Mouse (Mus musculus) brain, adult 2 months (tissue): Measurements from ENCODE around the gene Agl.
"Not testable (repeated sequence)": the region's sequence is repeated elsewhere in the genome, so short reads cannot be mapped to it uniquely, and the experiment has no call there.

ENCODE experiments used
- DNase-seq: peaks from one replicate; pipeline ENCODE4 v3.0.0; 2011; ENCODE audit warnings: low read depth, low spot score

Gene Agl

DNA sequence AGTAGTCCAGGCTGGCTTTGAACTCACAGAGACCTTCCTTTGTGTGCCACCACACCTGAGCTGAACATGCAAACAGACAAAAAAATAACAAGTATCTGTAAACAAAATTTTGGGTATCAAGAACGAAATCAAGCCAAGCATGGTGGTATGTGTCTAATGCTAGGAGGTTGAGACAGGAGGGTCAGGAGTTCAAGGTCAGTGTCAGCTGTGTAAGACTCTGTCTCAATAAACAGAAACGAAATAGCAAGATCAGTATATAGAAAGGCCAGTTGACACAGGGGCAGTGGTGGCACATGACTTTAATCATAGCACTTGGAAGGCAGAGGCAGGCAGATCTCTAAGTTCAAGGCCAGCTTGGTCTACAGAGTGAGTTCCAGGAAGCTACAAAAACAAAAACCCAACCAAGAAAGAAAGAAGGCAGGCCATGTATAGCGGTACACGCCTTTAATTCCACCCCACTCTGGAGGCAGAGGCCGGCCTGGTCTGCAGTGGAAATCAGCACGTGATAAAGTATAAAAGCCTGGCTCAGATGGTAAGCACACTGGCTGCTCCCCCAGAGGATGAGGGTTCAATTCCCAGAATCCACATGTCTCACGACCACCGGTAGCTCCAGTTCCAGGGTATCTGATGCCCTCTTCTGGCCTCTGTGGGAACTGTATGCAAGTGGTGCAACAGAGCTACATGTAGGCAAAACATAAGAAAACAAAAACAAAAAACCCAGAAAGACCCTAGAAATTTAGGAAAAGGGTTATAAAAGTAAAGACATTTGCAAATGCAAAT is 59.4 kb downstream of the Agl start:
- DNase-seq = peak; percentile 47

DNA sequence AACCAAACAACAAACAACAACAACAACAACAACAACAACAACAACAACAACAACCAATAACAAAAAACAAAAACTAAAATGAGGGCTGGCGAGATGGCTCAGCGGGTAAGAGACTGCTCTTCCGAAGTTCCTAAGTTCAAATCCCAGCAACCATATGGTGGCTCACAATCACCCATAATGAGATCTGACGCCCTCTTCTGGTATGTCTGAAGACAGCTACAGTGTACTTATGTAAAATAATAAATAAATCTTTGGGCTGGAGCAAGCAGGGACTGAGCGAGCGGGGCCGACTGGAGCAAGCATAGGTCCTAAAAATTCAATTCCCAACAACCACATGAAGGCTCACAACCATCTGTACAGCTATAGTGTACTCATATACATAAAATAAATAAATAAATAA is 60.3 kb downstream of the Agl start:
- not testable (repeated sequence) for DNase-seq

DNA sequence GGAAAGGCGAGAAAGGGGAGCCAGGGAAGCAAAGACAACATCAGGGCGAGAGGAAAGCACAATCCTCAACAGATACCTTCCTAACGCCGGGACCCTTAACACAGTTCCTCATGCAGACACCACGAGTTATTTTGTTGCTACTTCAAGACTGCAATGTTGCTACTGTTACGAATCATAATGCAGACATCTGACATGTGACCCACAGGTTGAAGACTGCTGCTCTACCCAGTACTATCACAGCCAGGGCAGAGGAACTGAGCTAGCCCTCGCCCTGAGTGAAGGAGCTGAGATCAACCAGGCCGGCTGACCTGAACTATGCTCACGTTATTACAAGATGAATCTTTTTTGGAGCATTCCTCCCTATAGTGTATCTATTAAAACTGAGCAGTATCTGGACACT is 67.0 kb downstream of the Agl start:
- DNase-seq = no peak

DNA sequence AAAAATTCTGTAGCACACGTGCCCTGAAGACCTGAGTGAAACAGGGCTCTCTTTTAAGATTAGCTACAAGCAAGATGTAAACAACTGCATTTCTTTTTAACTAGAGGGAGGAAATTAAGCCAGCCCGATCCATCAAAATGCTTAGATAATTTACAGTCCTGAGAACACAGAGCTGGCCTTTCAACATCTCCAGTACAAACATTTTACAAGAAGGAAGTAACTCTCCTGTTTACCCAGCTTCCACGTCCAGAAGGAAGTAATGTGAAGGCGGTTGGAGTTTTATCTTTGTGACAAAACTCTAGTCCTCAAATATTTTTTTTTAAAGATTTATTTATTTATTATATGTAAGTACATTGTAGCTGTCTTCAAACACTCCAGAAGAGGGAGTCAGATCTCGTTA is 67.9 kb downstream of the Agl start:
- DNase-seq = no peak

DNA sequence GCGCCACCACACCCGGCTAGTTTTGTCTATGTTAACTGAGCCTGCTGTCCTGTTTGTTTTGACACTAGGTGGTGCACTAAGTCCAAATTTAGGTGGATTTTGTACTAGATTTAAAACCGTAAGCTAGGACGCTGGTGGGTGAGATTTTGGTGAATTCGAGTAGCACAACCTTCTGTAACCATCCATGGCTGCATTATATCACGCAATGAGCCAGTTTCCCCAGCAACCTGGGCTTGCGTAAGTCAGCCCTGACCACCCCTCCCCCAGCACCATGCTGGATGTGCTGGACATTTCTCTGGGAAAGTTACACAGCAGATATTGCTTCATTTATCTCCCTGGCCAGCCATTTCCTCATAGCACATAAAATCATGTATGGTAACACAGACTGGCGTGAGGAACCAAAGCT is 70.6 kb downstream of the Agl start:
- DNase-seq = peak; percentile 28

DNA sequence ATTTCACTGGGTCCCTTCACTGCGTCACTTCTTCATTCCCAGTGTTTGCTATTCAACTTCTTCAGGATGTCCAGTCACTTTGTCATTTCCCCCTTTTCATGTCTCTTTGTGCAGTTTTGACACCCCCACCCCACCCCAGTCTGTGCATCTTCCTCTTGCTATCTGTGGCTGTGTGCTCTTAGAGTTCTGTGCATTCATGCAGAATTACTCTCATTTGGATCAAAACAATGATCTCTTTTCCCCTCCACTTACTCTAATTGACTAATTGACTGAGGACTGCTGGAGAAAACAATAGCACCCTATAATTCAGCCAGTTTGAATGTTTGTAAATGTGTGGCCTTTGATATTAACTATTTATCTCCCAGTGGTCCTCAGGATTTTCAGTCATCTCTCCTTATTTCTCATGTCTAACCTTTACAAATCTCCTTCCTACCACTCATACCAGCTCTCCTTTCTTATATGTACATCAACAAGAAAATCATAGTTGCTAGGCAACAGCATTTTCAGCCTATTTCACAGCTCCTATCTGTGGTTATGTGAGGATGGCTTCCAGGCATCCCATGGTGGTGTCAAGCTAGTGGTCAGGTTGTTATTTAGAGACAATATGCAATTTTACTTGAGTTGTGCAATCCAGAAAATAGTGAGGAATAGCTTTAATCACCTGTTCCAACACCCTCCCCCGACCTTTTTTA is 78.3 kb downstream of the Agl start:
- DNase-seq = no peak

DNA sequence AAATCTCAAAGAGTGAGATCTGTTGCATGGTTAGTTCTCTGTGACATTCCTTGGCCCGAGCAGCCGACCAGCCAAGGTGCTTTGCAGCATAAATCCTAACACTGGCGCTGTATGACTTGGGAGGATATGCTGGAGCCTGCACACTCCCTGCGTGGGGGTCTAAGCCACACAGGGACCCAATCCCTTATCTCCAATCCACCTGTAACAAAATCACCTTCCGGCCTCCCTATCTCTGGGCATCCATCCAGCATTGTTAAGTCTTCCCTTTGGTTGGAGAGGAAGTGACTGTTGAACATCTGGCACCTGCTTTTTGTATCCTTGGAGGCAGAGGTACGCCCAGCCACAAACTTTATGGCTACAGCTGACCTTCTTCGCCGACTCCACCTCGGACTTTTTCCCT is 81.2 kb downstream of the Agl start:
- DNase-seq = no peak

DNA sequence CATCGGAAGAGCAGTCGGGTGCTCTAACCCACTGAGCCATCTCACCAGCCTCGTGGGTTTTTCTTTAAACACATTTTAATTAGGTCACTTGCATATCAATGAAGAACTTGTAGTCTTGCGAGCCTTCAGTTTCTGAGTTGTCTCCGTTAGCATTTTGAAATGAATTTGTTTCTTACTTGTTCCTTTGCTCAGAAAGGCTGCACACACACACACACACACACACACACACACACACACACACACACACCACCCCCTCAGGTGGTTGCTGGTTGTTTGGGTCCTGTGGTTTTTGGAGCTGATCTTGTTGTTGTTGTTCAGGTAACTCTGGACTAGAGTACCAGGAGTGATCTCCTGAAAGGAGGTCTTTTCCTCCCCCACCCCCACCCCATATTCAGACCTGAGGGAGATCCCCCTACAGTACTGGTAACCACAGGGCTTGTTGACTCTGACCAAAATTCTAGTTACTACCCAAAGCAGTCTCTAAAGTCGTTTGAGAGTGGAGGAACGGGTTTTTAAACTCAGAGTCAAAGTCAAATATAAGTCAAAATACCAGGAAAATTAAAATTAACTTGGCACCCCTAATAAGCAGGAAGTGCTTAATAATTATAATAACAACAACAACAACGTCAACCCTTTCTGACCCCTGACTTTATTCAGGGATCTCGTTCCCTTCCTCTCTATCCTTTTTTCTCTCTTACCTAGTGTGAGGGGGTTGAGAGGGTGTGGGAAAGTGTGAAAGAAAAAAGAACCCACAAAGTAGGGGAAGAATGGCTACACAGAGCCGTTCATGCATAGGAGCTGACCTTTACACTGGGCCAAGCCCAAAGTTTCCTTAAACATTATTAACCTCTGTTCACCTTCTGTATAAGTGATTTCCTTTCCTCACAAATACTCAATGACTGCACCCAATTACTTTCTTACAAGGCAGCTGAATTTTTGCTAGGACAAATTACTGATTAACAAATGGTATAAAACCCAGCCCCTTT is 84.2 kb downstream of the Agl start:
- no peak for DNase-seq

DNA sequence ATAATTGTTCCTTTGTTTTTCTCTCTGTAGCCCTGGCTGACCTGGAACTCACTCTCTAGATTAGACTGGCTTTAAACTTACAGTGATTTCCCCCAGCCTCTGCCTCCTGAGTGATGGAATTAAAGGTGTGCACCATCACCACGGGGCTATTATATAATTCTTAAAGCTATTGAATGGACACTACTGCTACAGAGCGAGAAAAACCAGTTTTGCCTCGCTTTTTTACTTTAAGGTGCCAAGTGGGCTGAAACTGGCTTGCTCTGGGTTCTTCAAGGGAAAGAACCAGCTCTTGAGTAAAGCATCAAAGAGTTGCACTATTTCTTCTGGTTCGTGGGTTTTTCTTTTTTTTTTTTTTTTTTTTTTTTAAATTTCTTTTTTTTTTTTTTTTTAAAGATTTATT is 85.0 kb downstream of the Agl start:
- no peak for DNase-seq

DNA sequence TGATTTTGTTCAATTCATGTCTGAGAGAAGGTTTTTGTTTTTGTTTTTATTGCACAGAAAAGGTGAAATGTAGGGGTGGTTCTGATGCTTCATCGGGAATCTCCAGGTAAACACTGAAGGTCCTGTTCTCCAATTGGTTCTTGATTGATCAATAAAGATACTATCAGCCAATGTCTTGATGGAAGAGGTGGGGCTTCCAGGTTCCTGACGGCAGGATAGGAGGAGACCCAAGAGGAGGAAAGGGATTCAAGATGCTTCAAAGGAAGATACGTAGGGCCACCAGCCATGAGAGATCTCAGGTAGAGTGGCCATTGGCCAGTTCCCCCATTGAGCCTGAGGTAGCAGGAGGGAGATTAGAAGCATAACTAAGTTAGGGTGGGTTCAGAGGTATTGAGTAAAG is 89.0 kb downstream of the Agl start:
- no peak for DNase-seq

DNA sequence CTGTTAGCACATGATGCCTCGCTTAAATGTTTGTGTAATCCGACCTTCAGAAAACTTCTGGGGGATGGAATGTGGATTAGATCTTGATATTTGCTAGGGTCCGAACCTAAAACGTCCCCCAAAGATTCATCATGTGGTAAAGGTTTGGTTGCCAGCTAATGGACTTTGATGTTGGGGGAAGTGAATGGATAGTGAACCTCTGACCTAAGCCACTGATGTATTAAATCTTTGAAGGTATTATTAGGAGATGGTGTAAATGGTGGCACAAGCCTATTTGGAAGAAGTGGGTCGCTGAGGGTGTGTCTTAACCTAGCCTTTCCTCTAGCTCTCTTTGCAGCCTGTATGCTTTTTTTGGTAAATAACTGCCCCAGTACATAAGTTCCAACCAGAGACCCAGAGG is 94.9 kb downstream of the Agl start:
- DNase-seq = no peak

DNA sequence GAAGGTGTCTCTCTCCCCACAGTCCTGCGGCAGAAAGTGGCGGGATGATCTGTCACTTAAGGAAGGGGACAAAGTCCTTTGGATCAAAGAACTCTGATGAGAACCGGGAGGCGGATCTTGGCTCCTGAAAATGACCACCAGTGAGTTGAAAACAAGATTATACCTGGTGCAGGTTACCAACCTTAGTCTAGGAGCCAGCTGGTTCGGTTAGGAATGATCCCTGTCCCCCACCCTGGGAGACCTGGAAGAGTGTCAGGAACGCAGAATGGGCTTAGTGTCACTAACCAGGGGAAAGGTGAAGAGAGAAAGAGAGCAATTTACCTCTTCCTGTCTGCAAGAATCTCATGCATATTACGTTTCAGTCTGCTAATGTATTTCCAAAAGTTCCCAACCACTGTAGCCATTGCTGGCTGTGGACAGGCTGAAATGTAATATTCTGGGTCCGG is 95.5 kb downstream of the Agl start, which contains the start of gene Slc35a3:
Slc35a3 (minus strand) TSS at position 396 of the 446 bp plus-strand sequence.
- no peak for DNase-seq

DNA sequence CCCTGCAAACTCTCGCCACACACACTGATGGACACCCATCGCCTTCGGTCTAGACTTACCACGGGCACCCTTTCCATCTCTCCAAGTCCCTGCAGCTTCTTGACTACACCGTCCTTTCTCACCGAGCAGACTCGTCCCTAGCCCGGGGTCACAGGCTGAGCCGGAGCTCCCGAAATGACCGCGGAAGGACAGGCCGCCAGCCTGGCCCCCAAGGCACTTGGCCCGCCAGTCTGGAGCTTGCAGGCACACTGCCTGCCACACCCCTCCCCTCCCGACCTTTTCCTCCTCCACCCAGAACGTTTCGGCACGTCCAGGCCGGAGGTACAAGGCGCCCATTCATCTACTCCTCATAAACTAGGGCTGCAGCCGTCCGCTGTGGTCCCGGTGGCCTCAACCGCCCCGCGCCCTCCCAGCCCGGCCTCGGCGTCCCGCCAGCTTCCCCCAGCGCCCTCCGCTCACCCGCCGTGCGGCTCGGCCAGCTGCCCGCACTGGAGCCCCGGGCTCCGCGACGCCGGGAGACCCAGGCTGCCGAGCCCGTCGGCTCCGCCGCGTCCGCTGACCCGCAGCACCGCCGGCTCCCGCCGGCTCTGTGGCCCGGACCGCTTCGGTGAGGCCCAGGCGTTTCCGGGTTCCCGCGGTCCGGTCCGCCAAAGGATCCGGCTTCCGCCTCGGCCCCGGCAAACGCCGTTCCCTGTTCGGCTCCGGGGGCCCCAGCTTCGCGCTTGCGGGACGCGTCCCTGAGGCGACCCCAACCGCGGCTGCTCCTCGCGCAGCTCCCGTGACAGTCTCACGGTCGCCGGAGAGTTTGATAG is 96.1 kb downstream of the Agl start:
- peak; percentile 87 for DNase-seq

DNA sequence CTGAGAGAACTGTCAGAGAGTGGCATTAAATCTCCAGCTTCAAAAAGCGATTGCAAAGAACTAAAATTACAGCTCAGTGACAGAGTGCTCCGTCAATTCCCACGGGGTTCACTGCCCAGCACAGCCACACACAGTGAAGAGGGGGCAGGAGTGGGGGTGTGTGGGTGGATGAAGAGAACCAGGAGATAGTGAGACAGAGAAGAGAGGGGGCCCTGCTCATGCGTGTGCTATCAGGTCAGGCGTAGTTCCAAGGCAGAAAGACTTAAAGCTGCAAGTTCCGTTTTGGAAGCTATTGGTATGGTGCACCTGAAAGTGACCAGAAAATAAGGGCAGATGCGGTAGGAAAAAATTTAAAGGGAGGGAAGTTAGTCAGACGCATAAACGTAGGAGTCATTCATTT is 97.0 kb downstream of the Agl start:
- DNase-seq = no peak

DNA sequence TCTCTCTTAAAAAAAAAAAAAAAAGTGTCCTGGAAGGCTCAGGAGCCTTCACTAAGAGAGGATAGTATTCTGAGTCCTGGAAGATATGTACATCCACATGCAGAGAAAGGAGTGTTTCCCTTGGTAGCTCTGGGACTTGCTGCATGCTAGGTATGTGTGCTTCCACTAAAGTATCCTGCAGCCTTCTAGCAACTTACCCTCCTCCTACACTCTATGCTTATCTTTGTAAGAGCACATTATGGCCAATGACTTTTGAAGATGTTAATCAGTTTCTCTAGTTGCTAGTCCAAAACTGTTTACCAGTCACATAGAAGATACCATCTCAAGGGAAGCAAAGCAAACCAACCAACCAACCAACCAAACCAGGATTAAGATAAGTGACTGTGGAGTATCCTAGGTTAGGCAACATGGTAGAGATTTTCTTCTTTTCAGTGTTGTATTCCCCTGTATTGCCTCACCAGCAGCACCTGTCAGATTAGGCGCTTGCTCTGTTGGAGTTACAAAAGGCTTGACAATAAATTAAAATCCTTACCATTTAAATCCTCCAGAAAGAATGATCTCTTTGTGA is 102.2 kb downstream of the Agl start:
- no peak for DNase-seq

DNA sequence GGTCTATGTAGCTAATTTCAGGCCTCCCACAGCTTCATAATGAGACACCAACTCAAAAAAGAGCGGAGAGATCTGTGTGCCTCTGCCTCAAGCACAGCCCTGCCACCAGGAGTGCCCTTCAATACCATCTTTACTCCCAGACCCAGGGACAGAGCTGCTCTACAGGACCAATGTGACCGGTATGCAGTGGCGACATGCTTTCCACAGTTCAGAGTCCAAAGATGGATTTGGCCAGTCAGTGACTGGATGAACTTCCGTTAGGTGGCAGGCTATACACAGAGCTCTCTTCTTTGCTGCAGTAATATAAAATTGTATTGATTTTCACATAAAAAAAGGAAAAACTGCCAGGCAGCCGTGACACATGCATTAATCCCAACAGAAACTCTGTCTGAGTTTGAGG is 104.1 kb downstream of the Agl start:
- no peak for DNase-seq

DNA sequence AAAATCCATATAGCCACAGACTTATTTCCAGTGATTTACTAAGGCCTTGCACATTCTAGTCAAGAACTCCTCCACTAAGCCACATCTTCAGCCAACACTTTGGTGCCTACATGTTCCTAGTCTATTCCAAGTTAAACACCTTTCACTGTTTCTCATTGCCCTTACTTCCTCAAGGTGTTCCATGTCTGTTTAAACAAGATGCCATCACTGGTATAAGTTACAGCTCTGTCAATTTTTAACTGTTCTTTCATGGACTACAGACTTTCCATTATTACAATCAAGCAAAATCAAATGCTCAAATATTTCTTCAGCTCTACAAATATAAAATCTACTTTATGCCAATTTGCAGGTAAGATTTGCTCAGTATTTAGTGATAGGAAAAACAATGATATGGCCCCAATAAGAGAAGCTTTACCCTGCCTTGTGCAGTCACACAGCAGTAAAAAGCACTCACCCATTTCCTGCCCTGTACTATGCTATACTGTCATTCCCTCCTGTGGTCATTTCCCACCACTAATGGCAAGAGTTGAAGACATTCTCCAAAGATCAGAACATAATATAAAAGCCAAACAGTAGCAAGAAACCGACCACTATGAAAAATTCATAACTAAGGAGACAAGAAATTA is 105.2 kb downstream of the Agl start:
- DNase-seq = no peak

DNA sequence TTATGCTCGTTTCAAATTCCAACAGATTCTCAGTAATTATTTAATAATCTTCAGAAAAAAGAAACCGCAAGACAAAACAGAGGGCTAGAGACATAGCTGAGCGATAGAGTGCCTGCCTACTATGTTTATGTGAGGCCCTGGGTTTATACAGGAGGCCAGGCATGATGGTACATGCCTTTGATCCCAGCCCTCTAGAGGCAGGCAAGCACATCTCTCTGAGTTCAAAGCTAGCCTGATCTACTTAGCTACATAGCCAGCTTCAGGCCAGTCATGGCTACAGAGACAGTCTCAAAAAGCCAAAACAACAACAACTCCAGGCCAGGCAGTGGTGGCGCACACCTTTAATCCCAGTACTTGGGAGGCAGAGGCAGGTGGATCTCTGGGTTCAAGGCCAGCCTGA is 106.4 kb downstream of the Agl start:
- DNase-seq = no peak

DNA sequence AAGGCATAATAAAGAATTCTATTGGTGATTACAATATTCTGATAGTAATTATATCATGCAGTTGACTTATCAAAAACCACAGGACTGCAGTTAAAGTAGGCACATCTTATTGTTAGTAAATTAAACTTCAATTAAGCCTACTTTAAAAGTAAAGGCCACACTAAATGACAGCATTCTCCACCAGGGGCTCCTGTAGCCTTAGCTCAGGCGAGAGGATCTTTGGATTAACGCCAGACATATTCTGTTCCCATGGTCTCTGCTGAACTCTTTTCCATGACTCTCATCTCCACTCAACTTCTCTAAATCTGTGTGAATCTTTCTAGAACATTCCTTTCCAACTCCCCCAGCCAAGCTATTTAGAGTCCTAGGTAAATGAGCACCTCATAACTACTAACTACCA is 109.2 kb downstream of the Agl start:
- peak; percentile 7 for DNase-seq

DNA sequence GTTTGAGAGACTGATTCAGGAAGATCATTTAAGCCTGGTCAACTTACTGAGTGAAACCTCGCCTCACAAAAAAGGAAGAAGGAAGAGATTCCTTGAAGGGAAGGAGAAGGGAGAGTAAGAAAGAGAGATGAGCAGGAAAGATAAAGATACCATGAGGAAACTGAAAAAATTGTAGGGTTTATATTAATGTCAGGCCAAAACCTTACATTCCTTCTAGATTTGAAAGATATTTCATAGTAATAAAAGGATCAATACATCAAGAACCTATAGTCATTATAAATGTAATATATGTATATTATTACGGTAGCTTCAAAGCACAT is 112.3 kb downstream of the Agl start:
- DNase-seq = no peak
